25 mouse cellular contexts compared by ENCODE assay signal in the genomic region with DNA sequence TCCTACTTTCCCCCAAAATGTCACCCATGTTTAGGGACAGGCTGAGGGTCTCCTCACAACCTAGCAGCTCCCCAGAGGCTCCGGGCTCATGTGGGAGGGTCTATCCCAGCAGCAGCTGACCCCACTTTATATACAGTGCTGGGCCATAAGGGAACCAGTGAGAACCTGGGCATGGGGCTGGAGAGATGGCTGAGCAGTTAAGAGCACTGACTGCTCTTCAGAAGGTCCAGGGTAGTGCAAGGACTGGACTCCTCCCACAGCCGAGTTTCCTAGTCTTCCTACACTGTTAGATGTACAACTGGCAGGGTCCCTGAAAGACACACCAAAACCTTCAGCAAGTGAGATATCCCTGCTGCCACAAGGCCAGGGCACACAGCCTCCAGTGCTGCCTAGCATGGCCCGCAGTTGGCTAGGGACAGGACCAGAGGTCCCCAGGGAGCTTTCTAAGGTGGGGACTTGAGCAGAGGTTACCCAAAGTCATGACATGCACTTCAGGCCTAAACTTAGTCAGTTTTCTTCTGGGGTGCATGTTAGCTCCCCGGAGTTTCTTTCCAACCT. TPM values are rescaled to one million over a fixed set of nuclear protein-coding genes. Genes with fewer than 3 reads are reported as not detected.
A peak's percentile ranks its signal among the peaks of the same experiment; 100 is the strongest.
DNase-seq lines count a peak whose midpoint lies in the region; ATAC-seq and TF ChIP-seq lines count a peak whose summit lies in the region.
"Had no signal": no experiment of that assay in that cellular context is flagged by ENCODE, and none has a peak within 500 bp of the region (broad histone marks: within the 10 kb centered on the region; RNA-seq: fewer than 3 reads in every experiment).

No protein-coding gene starts in this region.

- H3K27ac ChIP-seq in heart, embryonic 14.5 days (replicated peaks in 1 of 2; ENCODE audit: control insufficient read depth in 1 of 2, insufficient read depth in 1 of 2, low read depth in 2 of 2, low read length in 2 of 2), result 0 out of 4 replicates have a peak overlapping the region, but pooled peaks of 1 of the 2 experiments have one; percentile 35
- H3K27ac ChIP-seq in lung, embryonic 14.5 days (ENCODE audit: low read depth), result no peak overlapping the region
- H3K27ac ChIP-seq in liver, embryonic 15.5 days (replicated peaks), result peak overlapping the region; percentile 73
- H3K27ac ChIP-seq: embryonic facial prominence, embryonic 12.5 days; hindbrain, embryonic 12.5 days; kidney, postnatal 0 days; limb, embryonic 13.5 days; neural tube, embryonic 12.5 days had no signal

- H3K4me3 ChIP-seq in heart, embryonic 14.5 days (ENCODE audit: control insufficient read depth in 1 of 2, insufficient read depth in 1 of 2, low read depth in 1 of 2, low read length in 2 of 2), result no peak overlapping the region
- H3K4me3 ChIP-seq in lung, embryonic 14.5 days (ENCODE audit: low read depth, low read length), result no peak overlapping the region
- no peak overlapping the region for H3K4me3 ChIP-seq in liver, embryonic 15.5 days (replicated peaks)
- H3K4me3 ChIP-seq in myocyte, result no peak overlapping the region
- H3K4me3 ChIP-seq: embryonic facial prominence, embryonic 12.5 days; erythroblast, embryonic 14.5 days; hindbrain, embryonic 12.5 days; limb, embryonic 13.5 days; neural tube, embryonic 12.5 days had no signal

- TF ChIP-seq POLR2A in myocyte (IDR thresholded peaks at IDR 0.05; ENCODE audit: insufficient read length, low read depth), result no peak

- H3ac ChIP-seq in myocyte (ENCODE audit: control insufficient read depth, insufficient read length), result no peak overlapping the region

- H3K9ac ChIP-seq in heart, embryonic 14.5 days (ENCODE audit: low read length), result peak overlapping the region; percentile 13; the same call in 1 of the 2 replicates
- no peak overlapping the region for H3K9ac ChIP-seq in lung, embryonic 14.5 days
- 0 out of 2 replicates have a peak overlapping the region, but pooled peaks have one; percentile 22 for H3K9ac ChIP-seq in liver, embryonic 15.5 days
- H3K9ac ChIP-seq: embryonic facial prominence, embryonic 12.5 days; hindbrain, embryonic 12.5 days; limb, embryonic 13.5 days; neural tube, embryonic 12.5 days had no signal

- no peaks in the 10 kb centered on the region; the same call in 1 of the 2 replicates for H3K27me3 ChIP-seq in heart, embryonic 14.5 days (ENCODE audit: control insufficient read depth, insufficient read depth, low read length)
- H3K27me3 ChIP-seq in lung, embryonic 14.5 days (ENCODE audit: insufficient read depth, low read length), result no peaks in the 10 kb centered on the region
- no peaks in the 10 kb centered on the region for H3K27me3 ChIP-seq in liver, embryonic 15.5 days
- no peaks in the 10 kb centered on the region for H3K27me3 ChIP-seq in myocyte (ENCODE audit: control insufficient read depth, insufficient read depth, insufficient read length)
- H3K27me3 ChIP-seq: embryonic facial prominence, embryonic 12.5 days; hindbrain, embryonic 12.5 days; limb, embryonic 13.5 days; neural tube, embryonic 12.5 days had no signal

- no peak for ATAC-seq in heart, embryonic 14.5 days (ENCODE audit: insufficient number of reproducible peaks, insufficient read depth, low FRiP score, low read depth)
- ATAC-seq in lung, embryonic 14.5 days (ENCODE audit: insufficient read depth), result peak; percentile 52
- ATAC-seq in liver, embryonic 15.5 days (ENCODE audit: insufficient read depth), result no peak

- 72% methylated on average over 4 of the region's 4 CpGs for WGBS in heart, embryonic 14.5 days
- 75% methylated on average over 4 of the region's 4 CpGs for WGBS in lung, embryonic 14.5 days
- 76% methylated on average over 4 of the region's 4 CpGs for WGBS in liver, embryonic 15.5 days (ENCODE audit: insufficient replicate concordance)

- H3K4me2 ChIP-seq in heart, embryonic 14.5 days (ENCODE audit: low read length), result no peak overlapping the region
- no peak overlapping the region for H3K4me2 ChIP-seq in lung, embryonic 14.5 days
- no peak overlapping the region for H3K4me2 ChIP-seq in liver, embryonic 15.5 days
- H3K4me2 ChIP-seq in myocyte (ENCODE audit: low read depth), result peak overlapping the region; percentile 15
- H3K4me2 ChIP-seq: embryonic facial prominence, embryonic 12.5 days; hindbrain, embryonic 12.5 days; limb, embryonic 13.5 days; neural tube, embryonic 12.5 days had no signal

- H3K4me1 ChIP-seq in heart, embryonic 14.5 days (ENCODE audit: control insufficient read depth in 2 of 2, insufficient read depth in 2 of 2, low read length in 2 of 2), result peaks cover 16 to 20% of the 10 kb centered on the region in 2 experiments
- H3K4me1 ChIP-seq in lung, embryonic 14.5 days (ENCODE audit: insufficient read depth), result no peaks in the 10 kb centered on the region; the same call in 1 of the 2 replicates
- H3K4me1 ChIP-seq in liver, embryonic 15.5 days (replicated peaks), result peaks cover 65% of the 10 kb centered on the region
- H3K4me1 ChIP-seq: neural tube, embryonic 12.5 days had no signal

- DNase-seq in heart, postnatal 25 days (ENCODE audit: low spot score), result no peak
- DNase-seq in lung, embryonic 14.5 days, result no peak
- DNase-seq in lung, postnatal 4 days, result no peak
- DNase-seq in urinary bladder, postnatal 4 days (ENCODE audit: low spot score in 2 of 2), result no peak
- DNase-seq: adrenal gland, adult 2 months; cerebellum, adult 9-10 months; kidney, adult 18-20 months; layer of hippocampus, postnatal 36 days; lung, postnatal 10 days; right cerebral cortex, postnatal 4 days; thymus, postnatal 14 days had no signal

- TF ChIP-seq CTCF in lung, embryonic 14.5 days (IDR thresholded peaks at IDR 0.05; ENCODE audit: low read depth), result no peak

- intact Hi-C loops in heart, postnatal 25 days (cut with DNase I), result no loop called here

- H3K9me3 ChIP-seq in heart, embryonic 14.5 days (ENCODE audit: control insufficient read depth, low read length), result no peaks in the 10 kb centered on the region
- H3K9me3 ChIP-seq in lung, embryonic 14.5 days (ENCODE audit: low read depth, low read length), result no peaks in the 10 kb centered on the region
- H3K9me3 ChIP-seq in liver, embryonic 15.5 days (replicated peaks), result no peaks in the 10 kb centered on the region
- H3K9me3 ChIP-seq: embryonic facial prominence, embryonic 12.5 days; hindbrain, embryonic 12.5 days; limb, embryonic 13.5 days; neural tube, embryonic 12.5 days had no signal

- H3K36me3 ChIP-seq in heart, embryonic 14.5 days (ENCODE audit: control insufficient read depth, insufficient read depth, low read length), result peaks cover 16% of the 10 kb centered on the region
- H3K36me3 ChIP-seq in lung, embryonic 14.5 days (ENCODE audit: insufficient read depth), result peaks cover 4% of the 10 kb centered on the region; the same call in 1 of the 2 replicates
- peaks cover 41% of the 10 kb centered on the region for H3K36me3 ChIP-seq in liver, embryonic 15.5 days (replicated peaks)
- no peaks in the 10 kb centered on the region for H3K36me3 ChIP-seq in myocyte (ENCODE audit: control insufficient read depth, insufficient read depth)
- H3K36me3 ChIP-seq: embryonic facial prominence, embryonic 12.5 days; hindbrain, embryonic 12.5 days; neural tube, embryonic 12.5 days had no signal

- H3K79me2 ChIP-seq in myocyte (ENCODE audit: control insufficient read depth, insufficient read depth), result no peaks in the 10 kb centered on the region

TF ChIP-seq in myocyte, 11 proteins besides CTCF, POLR2A, EP300 and RAD21:
- peak; percentile 47 for TF ChIP-seq POLR2AphosphoS2 (IDR thresholded peaks at IDR 0.05; ENCODE audit: insufficient read length, low read depth)
- no peak for TF ChIP-seq SRF (IDR thresholded peaks at IDR 0.05; ENCODE audit: control insufficient read depth, insufficient read length, low read depth)

RNA-seq across cellular contexts. Expression of gene C130050O18Rik, which starts 7.6 kb away (rescaled TPM):
- polyA plus RNA-seq in heart, embryonic 14.5 days (2014; fragmentation: Nextera tagmentation; extraction: Ambion mirVana), result 0.32 and 0.36 TPM in 2 replicates
- total RNA-seq in heart, postnatal 25 days (2021), result under 1 TPM; 0.70 to 0.78 TPM
- polyA plus RNA-seq in lung, embryonic 14.5 days (2014; fragmentation: Nextera tagmentation; extraction: Ambion mirVana), result 1.1 TPM in 2 replicates
- polyA plus RNA-seq in liver, embryonic 15.5 days (2015; fragmentation: Nextera tagmentation; extraction: Ambion mirVana), result 1.9 and 2.4 TPM in 2 replicates
- polyA plus RNA-seq in myocyte (2012; fragmentation: generic; extraction: Trizol), result 0.25 TPM
- polyA plus RNA-seq: erythroblast, embryonic 14.5 days had no signal

RNA-seq across cellular contexts. Expression of gene Gpr146, which starts 19.9 kb away (rescaled TPM):
- polyA plus RNA-seq in heart, embryonic 14.5 days (2014; fragmentation: Nextera tagmentation; extraction: Ambion mirVana), result 9.3 and 9.5 TPM in 2 replicates
- total RNA-seq in heart, postnatal 25 days (2021), result 10 to 100 TPM; 35.3 to 58.5 TPM
- 3.5 and 4.3 TPM in 2 replicates for polyA plus RNA-seq in lung, embryonic 14.5 days (2014; fragmentation: Nextera tagmentation; extraction: Ambion mirVana)
- 25.0 and 26.4 TPM in 2 replicates for polyA plus RNA-seq in liver, embryonic 15.5 days (2015; fragmentation: Nextera tagmentation; extraction: Ambion mirVana)
- polyA plus RNA-seq in myocyte (2012; fragmentation: generic; extraction: Trizol), result 11.7 TPM

RNA-seq across cellular contexts. Expression of gene Gper1, which starts 25.5 kb away (rescaled TPM):
- polyA plus RNA-seq in heart, embryonic 14.5 days (2014; fragmentation: Nextera tagmentation; extraction: Ambion mirVana), result 1.3 and 1.8 TPM in 2 replicates
- total RNA-seq in heart, postnatal 25 days (2021), result 1 to 10 TPM; 1.3 to 2.1 TPM
- polyA plus RNA-seq in lung, embryonic 14.5 days (2014; fragmentation: Nextera tagmentation; extraction: Ambion mirVana), result 5.5 and 5.9 TPM in 2 replicates
- polyA plus RNA-seq in liver, embryonic 15.5 days (2015; fragmentation: Nextera tagmentation; extraction: Ambion mirVana), result 0.10 and 0.14 TPM in 2 replicates
- polyA plus RNA-seq in myocyte (2012; fragmentation: generic; extraction: Trizol), result 9.2 TPM
- total RNA-seq: common myeloid progenitor, adult 5-6 weeks had no signal
- polyA plus RNA-seq: erythroblast, embryonic 14.5 days had no signal

RNA-seq across cellular contexts. Expression of gene Cyp2w1, which starts 45.0 kb away (rescaled TPM):
- not detected in 2 replicates for polyA plus RNA-seq in heart, embryonic 14.5 days (2014; fragmentation: Nextera tagmentation; extraction: Ambion mirVana)
- total RNA-seq in heart, postnatal 25 days (2021), result not detected
- polyA plus RNA-seq in lung, embryonic 14.5 days (2014; fragmentation: Nextera tagmentation; extraction: Ambion mirVana), result not detected in 2 replicates
- not detected in 2 replicates for polyA plus RNA-seq in liver, embryonic 15.5 days (2015; fragmentation: Nextera tagmentation; extraction: Ambion mirVana)
- not detected for polyA plus RNA-seq in myocyte (2012; fragmentation: generic; extraction: Trizol)
- total RNA-seq: adrenal gland, adult 2 months; common myeloid progenitor, adult 5-6 weeks; gastrocnemius, postnatal 4 days; layer of hippocampus, postnatal 36 days; left cerebral cortex, postnatal 14 days; monocyte, adult 5-6 weeks had no signal
- polyA plus RNA-seq: adrenal gland, adult 2 months; forebrain, embryonic 16.5 days; kidney, postnatal 0 days; neural tube, embryonic 12.5 days had no signal

RNA-seq across cellular contexts. Expression of gene Cox19, which starts 46.2 kb away (rescaled TPM):
- 89.4 and 91.8 TPM in 2 replicates for polyA plus RNA-seq in heart, embryonic 14.5 days (2014; fragmentation: Nextera tagmentation; extraction: Ambion mirVana)
- total RNA-seq in heart, postnatal 25 days (2021), result 10 to 100 TPM; 82.2 to 91.1 TPM
- 102 and 106 TPM in 2 replicates for polyA plus RNA-seq in lung, embryonic 14.5 days (2014; fragmentation: Nextera tagmentation; extraction: Ambion mirVana)
- polyA plus RNA-seq in liver, embryonic 15.5 days (2015; fragmentation: Nextera tagmentation; extraction: Ambion mirVana), result 44.3 and 49.3 TPM in 2 replicates
- polyA plus RNA-seq in myocyte (2012; fragmentation: generic; extraction: Trizol), result 66.0 TPM
